Mouse (Mus musculus): ENCODE results near the gene Rpl29. TPM values are rescaled to one million over a fixed set of nuclear protein-coding genes. Genes with fewer than 3 reads are reported as not detected.
A peak's percentile ranks its signal among the peaks of the same experiment; 100 is the strongest.

Rpl29 gene
- total and polyA plus RNA-seq, 2 experiments: 182 to 230 TPM

DNA sequence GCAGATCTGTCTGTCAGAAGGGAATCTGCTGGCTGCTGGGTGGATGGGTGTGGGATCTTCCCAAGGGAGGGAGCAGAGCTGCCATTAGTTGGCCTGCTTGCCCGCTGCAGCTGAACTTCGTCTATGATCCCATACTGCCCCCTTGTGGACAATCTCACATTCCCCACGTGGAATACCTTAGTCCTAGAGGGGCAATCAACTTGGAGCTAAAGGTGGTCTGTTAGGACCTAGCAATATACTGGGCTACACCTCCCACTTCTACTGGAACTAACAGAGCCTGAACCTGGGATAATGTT is 7.4 kb upstream of the Rpl29 start:
- Histone ChIP-seq H3K79me2 (ENCODE audit: control insufficient read depth, insufficient read depth, low read length) (no peaks in the 10 kb centered on the region), H3K4me1 (ENCODE audit: control insufficient read depth, insufficient read depth, low read length) (no peaks in the 10 kb centered on the region), H3K27ac (replicated peaks; ENCODE audit: insufficient read depth, low read depth, low read length) (no peak overlapping the region), H3K9ac (ENCODE audit: low read depth, low read length) (no peak overlapping the region), H3K4me3 (ENCODE audit: insufficient read depth, low read depth, low read length) (no peak overlapping the region), H3K36me3 (ENCODE audit: control insufficient read depth, insufficient read depth, low read length) (no peaks in the 10 kb centered on the region), H3K27me3 (ENCODE audit: control insufficient read depth, insufficient read depth, low read length) (peaks cover 4% of the 10 kb centered on the region; the same call in 1 of the 2 replicates)
- peak; percentile 63 for DNase-seq (ENCODE audit: extremely low read depth, low read depth, low spot score)
- TF ChIP-seq POLR2A (IDR thresholded peaks at IDR 0.05; ENCODE audit: extremely low read depth, insufficient read depth, low read length) (no peak), CTCF (IDR thresholded peaks at IDR 0.05; ENCODE audit: low read depth, low read length) (peak; percentile 88)
- 0% methylated on average over 3 of the region's 3 CpGs for WGBS

DNA sequence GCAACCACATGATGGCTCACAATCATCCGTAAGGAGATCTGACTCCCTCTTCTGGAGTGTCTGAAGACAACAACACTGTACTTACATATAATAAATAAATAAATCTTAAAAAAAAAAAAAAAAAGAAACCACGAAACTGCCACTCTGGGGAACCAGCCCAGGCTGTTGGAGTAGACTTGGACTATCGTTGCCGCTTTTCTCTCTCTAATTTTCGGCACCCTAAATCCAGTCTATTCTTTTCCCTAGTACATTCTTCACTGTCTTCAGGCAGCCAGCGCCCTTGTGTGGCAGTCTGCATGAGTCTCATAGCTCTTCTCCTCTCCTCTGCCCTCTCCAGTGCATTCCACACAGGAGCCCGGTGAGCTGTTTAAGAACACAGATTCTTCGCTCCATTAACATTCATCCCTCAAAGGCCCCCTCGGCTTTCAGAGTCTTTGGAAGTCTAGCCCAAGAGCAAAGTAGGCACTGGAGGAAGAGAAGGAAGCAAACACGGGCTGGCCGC is 484 bp upstream of the Rpl29 start:
- Histone ChIP-seq H3K27ac (replicated peaks; ENCODE audit: insufficient read depth, low read depth, low read length) (peak overlapping the region; percentile 89), H3K9ac (ENCODE audit: low read depth, low read length) (peak overlapping the region; percentile 88), H3K36me3 (ENCODE audit: control insufficient read depth, insufficient read depth, low read length) (peaks cover 19% of the 10 kb centered on the region), H3K4me3 (ENCODE audit: insufficient read depth, low read depth, low read length) (peak overlapping the region; percentile 61), H3K79me2 (ENCODE audit: control insufficient read depth, insufficient read depth, low read length) (peaks cover 6% of the 10 kb centered on the region), H3K4me1 (ENCODE audit: control insufficient read depth, insufficient read depth, low read length) (peaks cover 6% of the 10 kb centered on the region), H3K27me3 (ENCODE audit: control insufficient read depth, insufficient read depth, low read length) (no peaks in the 10 kb centered on the region)
- DNase-seq (ENCODE audit: extremely low read depth, low read depth, low spot score): no peak
- no peak for TF ChIP-seq CTCF (IDR thresholded peaks at IDR 0.05; ENCODE audit: low read depth, low read length)
- TF ChIP-seq POLR2A (IDR thresholded peaks at IDR 0.05; ENCODE audit: extremely low read depth, insufficient read depth, low read length): no peak
- WGBS: 10% methylated on average over 11 of the region's 11 CpGs

DNA sequence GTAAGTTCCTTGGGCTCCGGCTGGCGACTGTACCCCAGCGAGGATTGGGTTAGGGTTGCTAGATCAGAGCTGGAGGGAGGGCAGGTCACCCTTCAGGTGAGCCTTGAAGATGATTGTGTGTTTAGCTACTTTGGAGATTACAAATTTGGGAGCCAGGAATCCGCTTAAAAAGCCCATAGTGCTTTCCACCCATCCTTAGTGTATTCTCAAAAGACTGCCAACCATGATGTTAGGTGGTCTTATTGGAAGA is 686 bp downstream of the Rpl29 start:
- no peaks in the 10 kb centered on the region for H3K27me3 ChIP-seq (ENCODE audit: control insufficient read depth, insufficient read depth, low read length)
- H3K27ac ChIP-seq (replicated peaks; ENCODE audit: insufficient read depth, low read depth, low read length): peak overlapping the region; percentile 62
- WGBS: under 1% methylated on average over 4 of the region's 4 CpGs
- H3K79me2 ChIP-seq (ENCODE audit: control insufficient read depth, insufficient read depth, low read length): peaks cover 6% of the 10 kb centered on the region
- TF ChIP-seq POLR2A (IDR thresholded peaks at IDR 0.05; ENCODE audit: extremely low read depth, insufficient read depth, low read length) (no peak), CTCF (IDR thresholded peaks at IDR 0.05; ENCODE audit: low read depth, low read length) (no peak)
- no peak for DNase-seq (ENCODE audit: extremely low read depth, low read depth, low spot score)
- peak overlapping the region; percentile 98 for H3K4me3 ChIP-seq (ENCODE audit: insufficient read depth, low read depth, low read length)
- H3K36me3 ChIP-seq (ENCODE audit: control insufficient read depth, insufficient read depth, low read length): peaks cover 19% of the 10 kb centered on the region
- H3K9ac ChIP-seq (ENCODE audit: low read depth, low read length): peak overlapping the region; percentile 96
- peaks cover 6% of the 10 kb centered on the region for H3K4me1 ChIP-seq (ENCODE audit: control insufficient read depth, insufficient read depth, low read length)

DNA sequence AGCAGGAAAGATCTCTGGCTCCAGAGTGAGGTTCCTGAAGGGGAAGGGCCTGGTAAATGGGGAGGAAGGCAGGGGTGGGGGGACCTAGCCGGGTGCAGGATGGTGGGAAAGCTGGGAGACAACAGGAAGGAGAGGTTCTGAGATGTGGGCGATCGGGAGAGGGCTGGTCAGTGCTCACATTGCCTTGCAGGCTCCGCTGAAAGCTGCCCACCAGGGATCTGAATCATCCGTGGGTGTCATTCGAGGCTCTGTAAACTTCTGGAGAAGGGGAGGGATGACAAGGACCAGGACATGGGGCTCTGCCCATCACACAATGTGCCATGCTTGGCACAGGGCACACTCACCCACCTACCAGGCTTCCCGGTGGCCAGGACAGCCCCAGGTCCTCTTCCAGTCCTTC is 4.1 kb downstream of the Rpl29 start:
- peaks cover 14% of the 10 kb centered on the region for H3K4me1 ChIP-seq (ENCODE audit: control insufficient read depth, insufficient read depth, low read length)
- TF ChIP-seq POLR2A (IDR thresholded peaks at IDR 0.05; ENCODE audit: extremely low read depth, insufficient read depth, low read length) (no peak), CTCF (IDR thresholded peaks at IDR 0.05; ENCODE audit: low read depth, low read length) (no peak)
- H3K27ac ChIP-seq (replicated peaks; ENCODE audit: insufficient read depth, low read depth, low read length): no peak overlapping the region
- H3K27me3 ChIP-seq (ENCODE audit: control insufficient read depth, insufficient read depth, low read length): no peaks in the 10 kb centered on the region
- 64% methylated on average over 7 of the region's 7 CpGs for WGBS
- no peak overlapping the region for H3K9ac ChIP-seq (ENCODE audit: low read depth, low read length)
- no peak overlapping the region for H3K4me3 ChIP-seq (ENCODE audit: insufficient read depth, low read depth, low read length)
- no peak for DNase-seq (ENCODE audit: extremely low read depth, low read depth, low spot score)
- peaks cover 6% of the 10 kb centered on the region for H3K79me2 ChIP-seq (ENCODE audit: control insufficient read depth, insufficient read depth, low read length)
- peaks cover 19% of the 10 kb centered on the region for H3K36me3 ChIP-seq (ENCODE audit: control insufficient read depth, insufficient read depth, low read length)

DNA sequence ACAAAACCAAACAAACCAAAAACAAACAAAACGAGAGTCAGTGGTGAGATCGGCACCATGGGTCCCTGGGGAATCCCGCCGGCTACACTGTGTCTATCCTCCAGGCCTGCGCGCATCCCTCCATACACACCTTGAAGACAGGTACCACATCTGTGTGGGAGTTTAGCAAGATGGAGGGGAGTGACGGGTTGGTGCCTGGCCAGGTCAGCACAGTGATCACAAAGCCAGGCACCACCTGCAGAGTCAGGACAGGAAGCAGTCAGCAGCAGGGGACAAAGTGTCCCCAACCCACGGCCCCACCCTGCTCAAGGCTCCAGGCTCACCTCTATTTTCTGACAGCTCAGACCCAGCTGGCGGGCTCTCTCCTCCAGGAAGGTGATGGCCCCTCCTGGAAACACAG is 7.3 kb downstream of the Rpl29 start:
- H3K79me2 ChIP-seq (ENCODE audit: control insufficient read depth, insufficient read depth, low read length): no peaks in the 10 kb centered on the region
- H3K36me3 ChIP-seq (ENCODE audit: control insufficient read depth, insufficient read depth, low read length): peaks cover 12% of the 10 kb centered on the region
- no peaks in the 10 kb centered on the region for H3K27me3 ChIP-seq (ENCODE audit: control insufficient read depth, insufficient read depth, low read length)
- no peak for TF ChIP-seq POLR2A (IDR thresholded peaks at IDR 0.05; ENCODE audit: extremely low read depth, insufficient read depth, low read length)
- TF ChIP-seq CTCF (IDR thresholded peaks at IDR 0.05; ENCODE audit: low read depth, low read length): no peak
- no peak overlapping the region for H3K27ac ChIP-seq (replicated peaks; ENCODE audit: insufficient read depth, low read depth, low read length)
- no peak overlapping the region for H3K4me3 ChIP-seq (ENCODE audit: insufficient read depth, low read depth, low read length)
- WGBS: 71% methylated on average over 9 of the region's 9 CpGs
- H3K9ac ChIP-seq (ENCODE audit: low read depth, low read length): no peak overlapping the region
- no peak for DNase-seq (ENCODE audit: extremely low read depth, low read depth, low spot score)
- H3K4me1 ChIP-seq (ENCODE audit: control insufficient read depth, insufficient read depth, low read length): peaks cover 14% of the 10 kb centered on the region

DNA sequence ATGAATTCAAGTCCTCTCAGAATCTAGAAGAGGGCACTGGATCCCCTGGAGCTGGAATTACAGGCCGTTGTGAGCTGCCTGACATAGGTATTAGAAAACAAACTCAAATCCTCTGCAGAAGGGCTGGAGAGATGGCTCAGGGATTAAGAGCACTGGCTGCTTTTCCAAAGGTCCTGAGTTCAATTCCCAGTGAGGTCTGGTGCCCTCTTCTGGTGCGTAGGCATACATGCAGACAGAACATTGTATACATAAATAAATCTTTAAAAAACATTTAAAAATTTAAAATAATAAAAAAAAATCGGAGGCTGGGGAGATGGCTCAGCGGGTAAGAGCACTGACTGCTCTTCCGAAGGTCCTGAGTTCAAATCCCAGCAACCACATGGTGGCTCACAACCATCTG is 13.4 kb downstream of the Rpl29 start:
- WGBS: 85% methylated on average over 5 of the region's 5 CpGs
- no peak overlapping the region for H3K4me3 ChIP-seq (ENCODE audit: insufficient read depth, low read depth, low read length)
- H3K4me1 ChIP-seq (ENCODE audit: control insufficient read depth, insufficient read depth, low read length): peaks cover 17% of the 10 kb centered on the region

More for the DNA sequence above, 13.4 kb downstream of the Rpl29 start:
- Histone ChIP-seq H3K9ac (ENCODE audit: low read depth, low read length) (no peak overlapping the region), H3K36me3 (ENCODE audit: control insufficient read depth, insufficient read depth, low read length) (no peaks in the 10 kb centered on the region), H3K27ac (replicated peaks; ENCODE audit: insufficient read depth, low read depth, low read length) (no peak overlapping the region), H3K79me2 (ENCODE audit: control insufficient read depth, insufficient read depth, low read length) (no peaks in the 10 kb centered on the region), H3K27me3 (ENCODE audit: control insufficient read depth, insufficient read depth, low read length) (no peaks in the 10 kb centered on the region)
- peak; percentile 30 for DNase-seq (ENCODE audit: extremely low read depth, low read depth, low spot score)
- no peak for TF ChIP-seq POLR2A (IDR thresholded peaks at IDR 0.05; ENCODE audit: extremely low read depth, insufficient read depth, low read length)
- TF ChIP-seq CTCF (IDR thresholded peaks at IDR 0.05; ENCODE audit: low read depth, low read length): no peak

Data from liver, adult 2 months (tissue).